Mouse (Mus musculus) kidney, adult 2 months (tissue): ENCODE measurements at regions not wholly inside any gene's neighbourhood (a gene's known extent, or its start where the extent isn't known, plus 50 kb on each side); places are given as distances from the start of the nearest gene placed in this dataset.

Source experiments
- DNase-seq: peaks from one replicate; pipeline ENCODE4 v3.0.0; 2021
- H3K27ac ChIP-seq: fragments of 200-500 bp; 2 replicates; pipeline ENCODE4 v1.5.1; 2012; ENCODE audit warnings: low read depth, low read length, control low read depth, inconsistent platforms; ENCODE audit not compliant: insufficient read depth
- H3K27me3 ChIP-seq: fragments of 200-500 bp; replicated peaks from 2 replicates; pipeline ENCODE4 v1.6.1; 2012; ENCODE audit warnings: mild to moderate bottlenecking, moderate library complexity, low read length, inconsistent platforms; ENCODE audit not compliant: control insufficient read depth, insufficient read depth
- H3K36me3 ChIP-seq: fragments of 200-500 bp; 2 replicates; pipeline ENCODE4 v1.6.1; 2012; ENCODE audit warnings: mild to moderate bottlenecking, moderate library complexity, low read length, inconsistent platforms; ENCODE audit not compliant: control insufficient read depth, insufficient read depth
- H3K4me1 ChIP-seq: fragments of 200-500 bp; 2 replicates; pipeline ENCODE4 v1.6.1; 2011; ENCODE audit warnings: low read length; ENCODE audit not compliant: control insufficient read depth, insufficient read depth
- H3K4me3 ChIP-seq: fragments of 200-500 bp; 2 replicates; pipeline ENCODE4 v1.5.1; 2011; ENCODE audit warnings: mild to moderate bottlenecking, low read depth, low read length, control low read depth; ENCODE audit not compliant: insufficient read depth
- CTCF ChIP-seq: fragments of 200-500 bp; conservative IDR thresholded peaks from 2 replicates; pipeline ENCODE4 v1.5.1; 2011; ENCODE audit warnings: low read depth, mild to moderate bottlenecking, control low read depth, low read length, moderate library complexity, mixed read lengths; ENCODE audit not compliant: insufficient read depth, insufficient read length
- POLR2A ChIP-seq: fragments of 200-500 bp; IDR thresholded peaks from one replicate; pipeline ENCODE4 v1.6.1; 2011; ENCODE audit warnings: low read depth, low read length, control low read depth
- WGBS: fragments of 180-500 bp; shearing (Covaris S2); methylation state at CpG from one replicate; pipeline ENCODE4 v1.1.7; 2018; 5-methylcytosine and 5-hydroxymethylcytosine counted together

DNA sequence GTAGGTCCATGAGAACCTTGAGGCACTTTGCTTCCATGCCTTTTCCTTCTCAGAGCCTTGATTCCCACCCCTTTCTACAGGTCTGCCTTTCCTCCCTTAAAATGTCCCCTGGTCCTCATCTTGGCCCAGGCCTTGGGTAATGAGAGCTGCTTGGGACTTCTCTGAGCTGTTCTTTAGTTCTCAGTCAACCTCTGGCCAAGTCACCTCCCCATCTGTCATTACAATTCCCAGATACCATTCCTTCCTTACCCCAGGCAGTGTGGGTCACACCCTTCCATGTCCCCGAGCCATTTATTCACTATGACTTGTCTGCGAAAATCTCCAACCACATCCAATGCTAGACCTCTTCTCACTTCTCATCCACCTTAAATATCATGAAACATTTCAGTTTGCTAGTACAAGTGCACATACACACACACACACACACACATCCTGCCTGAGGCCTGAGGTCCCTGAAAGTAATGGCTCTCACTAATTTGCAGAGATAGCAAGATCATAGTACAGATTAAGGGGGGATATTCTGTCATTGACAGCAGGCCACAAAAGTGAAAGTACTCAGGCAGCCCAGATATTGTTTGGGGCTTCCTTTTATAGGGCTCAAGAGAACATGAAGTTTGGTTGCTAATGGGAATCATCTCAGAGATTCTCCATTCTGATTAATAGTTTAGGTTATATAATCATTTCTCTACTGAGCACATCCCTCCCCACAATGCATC lies 317.3 kb upstream of the Jarid2 start:
- Histone ChIP-seq H3K4me3 (no peak overlapping the region), H3K27me3 (no peaks in the 10 kb centered on the region), H3K4me1 (peaks cover 27% of the 10 kb centered on the region), H3K36me3 (no peaks in the 10 kb centered on the region), H3K27ac (no peak overlapping the region)
- WGBS = 97% methylated on average over 2 of the region's 2 CpGs
- TF ChIP-seq POLR2A (no peak), CTCF (no peak)
- DNase-seq = no peak

DNA sequence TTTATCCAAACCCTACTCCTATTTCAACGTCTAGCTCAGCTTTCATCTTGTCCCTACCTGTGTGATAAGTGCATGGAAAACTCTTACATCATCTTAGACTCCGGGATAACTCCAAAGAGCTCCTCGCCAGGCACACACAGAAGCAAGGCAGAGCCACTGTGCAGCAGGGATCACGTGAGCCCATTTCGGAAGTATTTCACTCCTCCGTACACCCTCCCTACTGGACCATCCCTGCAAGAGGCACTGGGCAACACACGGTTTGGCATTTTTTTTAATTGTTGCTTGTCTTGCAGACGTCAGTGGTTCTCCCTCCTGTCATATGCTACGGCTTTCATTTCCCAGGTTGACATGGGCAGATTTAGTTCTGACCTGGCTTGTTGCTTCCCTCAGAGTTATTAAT lies 316.0 kb upstream of the Jarid2 start:
- H3K36me3 ChIP-seq = no peaks in the 10 kb centered on the region
- no peaks in the 10 kb centered on the region for H3K27me3 ChIP-seq
- DNase-seq = no peak
- no peak overlapping the region for H3K27ac ChIP-seq
- no peak for TF ChIP-seq POLR2A
- no peak for TF ChIP-seq CTCF
- H3K4me1 ChIP-seq = peaks cover 24% of the 10 kb centered on the region
- H3K4me3 ChIP-seq = no peak overlapping the region
- WGBS = 68% methylated on average over 9 of the region's 9 CpGs

GRCm38 (mm10) chr13:44415971-44416370 lies 313.3 kb upstream of the Jarid2 start:
- 50% methylated on average over 7 of the region's 7 CpGs for WGBS

DNA sequence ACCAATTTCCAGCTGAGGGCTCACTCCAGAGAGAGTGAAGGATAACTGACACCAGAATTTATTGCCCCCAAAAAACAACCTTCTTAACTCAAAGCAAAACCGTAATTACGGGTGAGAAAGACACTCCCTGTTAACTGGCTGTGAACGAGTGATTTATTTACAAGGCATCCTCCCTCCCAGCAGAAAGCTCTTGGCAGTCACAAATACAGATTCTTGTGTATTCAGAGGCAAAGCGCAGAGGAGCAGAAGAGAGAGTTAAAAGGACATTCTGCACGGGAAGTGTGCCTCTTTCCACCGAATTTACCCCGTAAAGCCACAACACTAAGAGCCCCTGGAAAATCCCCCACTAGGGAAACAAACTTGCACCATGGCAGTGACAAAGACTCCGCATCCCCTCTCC lies 312.3 kb upstream of the Jarid2 start:
- 33% methylated on average over 8 of the region's 8 CpGs for WGBS
- peak overlapping the region; percentile 47; the same call in 1 of the 2 replicates for H3K27ac ChIP-seq
- no peak overlapping the region for H3K4me3 ChIP-seq
- H3K4me1 ChIP-seq = peaks cover 35% of the 10 kb centered on the region
- TF ChIP-seq CTCF = no peak
- no peak for TF ChIP-seq POLR2A
- peak; percentile 77 for DNase-seq
- H3K27me3 ChIP-seq = no peaks in the 10 kb centered on the region
- no peaks in the 10 kb centered on the region for H3K36me3 ChIP-seq

More at GRCm38 (mm10) chr13:44415971-44416370, 313.3 kb upstream of the Jarid2 start:
- Histone ChIP-seq H3K27ac (peak overlapping the region; percentile 61; the same call in 1 of the 2 replicates), H3K4me1 (peaks cover 29% of the 10 kb centered on the region), H3K4me3 (no peak overlapping the region), H3K36me3 (no peaks in the 10 kb centered on the region), H3K27me3 (no peaks in the 10 kb centered on the region)
- TF ChIP-seq POLR2A (no peak), CTCF (no peak)
- DNase-seq = peak; percentile 73

DNA sequence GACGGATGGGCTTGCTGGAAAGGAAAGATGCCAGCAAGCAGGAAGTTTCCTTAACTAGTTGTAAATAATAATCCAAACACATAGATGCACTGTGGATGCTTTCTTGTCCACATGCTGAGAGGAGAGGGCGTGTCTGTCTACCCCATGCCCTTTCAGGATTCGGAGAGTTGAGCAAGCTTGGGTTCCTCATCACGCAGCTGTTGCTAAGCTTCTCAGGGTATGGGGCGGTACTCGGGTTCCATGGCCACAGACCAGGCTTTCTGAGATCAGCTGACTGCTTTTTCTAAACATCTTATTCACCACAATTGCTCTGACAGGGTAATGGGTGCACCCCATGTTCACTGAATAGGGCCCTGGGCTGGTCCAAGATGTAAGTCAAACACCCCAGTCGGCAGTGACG lies 310.2 kb upstream of the Jarid2 start:
- Histone ChIP-seq H3K27ac (peak overlapping the region; percentile 76), H3K4me1 (peaks cover 39% of the 10 kb centered on the region), H3K27me3 (no peaks in the 10 kb centered on the region), H3K4me3 (no peak overlapping the region), H3K36me3 (no peaks in the 10 kb centered on the region)
- no peak for TF ChIP-seq CTCF
- no peak for TF ChIP-seq POLR2A
- 78% methylated on average over 8 of the region's 8 CpGs for WGBS
- no peak for DNase-seq

GRCm38 (mm10) chr13:44419472-44420226 lies 309.6 kb upstream of the Jarid2 start:
- H3K4me3 ChIP-seq = no peak overlapping the region
- H3K36me3 ChIP-seq = no peaks in the 10 kb centered on the region
- H3K27me3 ChIP-seq = no peaks in the 10 kb centered on the region
- peaks cover 39% of the 10 kb centered on the region for H3K4me1 ChIP-seq
- no peak for TF ChIP-seq CTCF
- no peak for TF ChIP-seq POLR2A
- peak; percentile 91 for DNase-seq
- 12% methylated on average over 15 of the region's 15 CpGs for WGBS
- peak overlapping the region; percentile 90 for H3K27ac ChIP-seq

DNA sequence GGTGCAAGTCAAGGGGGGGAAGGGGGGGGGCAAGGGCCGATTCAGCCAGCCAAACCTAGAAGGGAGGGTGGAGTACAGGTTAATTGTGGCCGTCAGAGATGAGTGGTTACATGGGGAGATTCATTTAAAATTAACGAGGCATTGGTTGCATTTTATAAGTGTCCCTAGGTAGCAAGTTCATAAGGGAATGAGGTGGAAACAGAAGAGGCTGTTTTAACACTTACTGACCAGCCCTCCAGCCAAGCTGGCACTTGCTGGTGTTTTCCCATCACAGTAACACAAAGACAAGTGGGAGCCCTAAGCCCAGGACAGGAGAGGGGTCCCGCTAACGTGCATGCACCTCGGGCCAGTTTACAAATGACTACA lies 309.1 kb upstream of the Jarid2 start:
- WGBS = 25% methylated on average over 6 of the region's 6 CpGs
- TF ChIP-seq CTCF = no peak
- TF ChIP-seq POLR2A = no peak
- Histone ChIP-seq H3K27ac (peak overlapping the region; percentile 90), H3K4me3 (no peak overlapping the region), H3K4me1 (peaks cover 42% of the 10 kb centered on the region), H3K27me3 (no peaks in the 10 kb centered on the region), H3K36me3 (no peaks in the 10 kb centered on the region)
- peak; percentile 86 for DNase-seq
